Comparison of ENCODE assay signal across 1 mouse cellular context in the genomic region with DNA sequence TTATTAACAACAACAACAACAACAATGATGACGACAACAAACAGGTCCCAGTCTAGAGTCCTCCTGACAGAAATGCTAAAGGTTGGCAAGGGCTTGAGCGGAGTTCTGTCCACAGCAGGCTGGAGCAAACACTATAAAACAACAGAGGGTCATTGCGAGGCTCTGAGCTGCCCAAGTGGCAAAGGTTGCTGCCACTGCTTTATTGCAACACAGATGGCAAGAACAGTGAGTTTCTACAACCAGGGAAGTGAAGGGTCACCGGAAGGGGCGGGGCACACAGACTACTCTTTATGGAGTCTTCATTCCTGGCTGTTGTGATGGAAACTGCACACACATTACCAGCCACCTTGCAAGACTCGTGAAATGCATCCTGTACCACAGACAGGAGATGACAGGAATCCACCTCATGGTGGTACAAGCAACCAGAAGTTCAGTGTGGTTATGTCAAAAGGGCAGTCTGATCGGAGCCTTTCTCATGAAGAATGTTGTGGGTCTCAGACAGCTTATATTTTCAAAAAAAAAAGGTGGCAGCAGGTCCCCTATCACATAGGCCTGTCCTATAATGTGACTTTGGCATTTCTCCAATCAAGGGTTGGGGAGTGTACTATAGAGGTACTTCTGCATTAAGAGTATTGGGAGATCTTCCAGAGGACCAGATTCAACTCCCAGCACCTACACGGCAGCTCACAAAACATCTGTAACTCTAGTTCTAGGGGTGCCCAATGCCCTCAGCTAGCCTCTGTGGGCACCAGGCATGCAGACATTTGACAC.
TF ChIP-seq lines count a peak whose summit lies in the region.

No protein-coding gene starts in this region.

TF ChIP-seq in MEL, 35 proteins besides CTCF, POLR2A, EP300 and RAD21 (continued from another document):
- TF ChIP-seq NRF1 (IDR thresholded peaks at IDR 0.05; ENCODE audit: insufficient read depth, low read depth, low read length, poor library complexity, severe bottlenecking) (no peak), TAL1 (IDR thresholded peaks at IDR 0.05; ENCODE audit: low read length) (no peak), CHD1 (IDR thresholded peaks at IDR 0.05; ENCODE audit: low read depth, low read length) (no peak), MEF2A (IDR thresholded peaks at IDR 0.05; ENCODE audit: extremely low read depth, insufficient replicate concordance, low read depth, low read length, poor library complexity, severe bottlenecking) (no peak), MAFK (IDR thresholded peaks at IDR 0.05; ENCODE audit: borderline replicate concordance, low read depth, low read length) (no peak), GABPA (IDR thresholded peaks at IDR 0.05; ENCODE audit: low read depth, low read length) (no peak)
TF ChIP-seq in MEL: peak in this region for 0.
